15 mouse cellular contexts compared by ENCODE assay signal in the genomic region with DNA sequence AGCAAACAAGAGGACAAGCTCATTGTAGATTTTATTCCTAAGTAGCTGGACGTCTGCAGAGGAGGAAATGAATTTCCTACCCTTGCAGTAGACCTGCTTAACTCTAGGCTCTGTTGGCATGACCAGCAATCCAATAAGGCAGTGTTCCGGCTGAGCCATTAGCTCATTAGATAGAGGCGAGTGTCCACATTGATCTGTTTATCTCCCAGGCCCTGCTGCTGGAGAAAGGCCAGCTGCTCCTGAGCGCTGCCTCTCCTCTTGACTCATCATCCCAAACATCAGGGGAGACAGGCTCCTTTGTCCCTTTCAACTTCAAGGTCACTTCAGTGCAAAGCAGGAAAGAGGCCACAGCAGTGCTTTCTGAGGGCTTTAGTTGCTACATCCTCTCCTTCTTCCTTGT.
DNase-seq lines count a peak whose midpoint lies in the region; ATAC-seq and TF ChIP-seq lines count a peak whose summit lies in the region.
"Had no signal": no experiment of that assay in that cellular context is flagged by ENCODE, and none has a peak within 500 bp of the region (broad histone marks: within the 10 kb centered on the region; RNA-seq: fewer than 3 reads in every experiment).

No protein-coding gene starts in this region.

- no peak overlapping the region for H3K9ac ChIP-seq in liver, adult 2 months (ENCODE audit: low read depth, low read length)
- no peak overlapping the region for H3K9ac ChIP-seq in liver, embryonic 12.5 days
- no peak overlapping the region for H3K9ac ChIP-seq in hindbrain, embryonic 13.5 days
- H3K9ac ChIP-seq: heart, embryonic 12.5 days; neural tube, embryonic 13.5 days had no signal

- H3K4me1 ChIP-seq in liver, adult 2 months (ENCODE audit: control insufficient read depth, insufficient read depth, low read length), result no peaks in the 10 kb centered on the region
- no peaks in the 10 kb centered on the region for H3K4me1 ChIP-seq in liver, embryonic 12.5 days
- H3K4me1 ChIP-seq in hindbrain, embryonic 13.5 days (replicated peaks), result peaks cover 16% of the 10 kb centered on the region
- no peaks in the 10 kb centered on the region for H3K4me1 ChIP-seq in thymus, adult 2 months (replicated peaks; ENCODE audit: control insufficient read depth, insufficient read depth, low read length)
- H3K4me1 ChIP-seq: limb, embryonic 10.5 days had no signal

- DNase-seq in liver, adult 2 months (ENCODE audit: extremely low read depth, low read depth, low spot score), result peak; percentile 11
- peak; percentile 48 for DNase-seq in adrenal gland, postnatal 14 days
- DNase-seq in retina, embryonic 14.5 days (ENCODE audit: low spot score), result peak; percentile 47
- no peak for DNase-seq in left cerebral cortex, postnatal 14 days (ENCODE audit: low spot score in 2 of 2)
- DNase-seq in thymus, adult 2 months, result no peak
- DNase-seq: cerebellum, adult 18-20 months; gastrocnemius, postnatal 14 days; lung, adult 18-20 months had no signal

- H3K79me2 ChIP-seq in liver, adult 2 months (ENCODE audit: control insufficient read depth, insufficient read depth, low read length), result no peaks in the 10 kb centered on the region

- H3K4me2 ChIP-seq in liver, embryonic 12.5 days, result no peak overlapping the region
- H3K4me2 ChIP-seq in hindbrain, embryonic 13.5 days, result no peak overlapping the region
- H3K4me2 ChIP-seq: heart, embryonic 12.5 days; neural tube, embryonic 13.5 days had no signal

- H3K9me3 ChIP-seq in liver, embryonic 12.5 days (replicated peaks), result no peaks in the 10 kb centered on the region
- no peaks in the 10 kb centered on the region for H3K9me3 ChIP-seq in hindbrain, embryonic 13.5 days
- H3K9me3 ChIP-seq: forebrain, embryonic 10.5 days; heart, embryonic 12.5 days; limb, embryonic 10.5 days; neural tube, embryonic 13.5 days had no signal

- 9% methylated on average over 4 of the region's 4 CpGs for WGBS in liver, adult 2 months
- 45% methylated on average over 4 of the region's 4 CpGs for WGBS in liver, embryonic 12.5 days (ENCODE audit: insufficient replicate concordance)
- WGBS in hindbrain, embryonic 13.5 days, result 30% methylated on average over 4 of the region's 4 CpGs
- 83% methylated on average over 4 of the region's 4 CpGs for WGBS in thymus, adult 2 months

- no peak for ATAC-seq in liver, embryonic 12.5 days
- ATAC-seq in hindbrain, embryonic 13.5 days (ENCODE audit: low FRiP score), result no peak
- no peak for ATAC-seq in megakaryocyte-erythroid progenitor cell, adult 5-6 weeks (replicated peaks; ENCODE audit: low FRiP score, low TSS enrichment, poor library complexity, severe bottlenecking)

- H3K36me3 ChIP-seq in liver, adult 2 months (ENCODE audit: control insufficient read depth, insufficient read depth, low read length), result no peaks in the 10 kb centered on the region
- no peaks in the 10 kb centered on the region for H3K36me3 ChIP-seq in liver, embryonic 12.5 days
- H3K36me3 ChIP-seq in hindbrain, embryonic 13.5 days, result no peaks in the 10 kb centered on the region
- no peaks in the 10 kb centered on the region for H3K36me3 ChIP-seq in thymus, adult 2 months (ENCODE audit: control insufficient read depth, insufficient read depth, low read length)
- H3K36me3 ChIP-seq: forebrain, embryonic 10.5 days; heart, embryonic 12.5 days; limb, embryonic 10.5 days; neural tube, embryonic 13.5 days had no signal

- intact Hi-C loops in left cerebral cortex, postnatal 14 days (cut with DNase I), result no loop called here

- no peaks in the 10 kb centered on the region for H3K27me3 ChIP-seq in liver, adult 2 months (ENCODE audit: control insufficient read depth, insufficient read depth, low read length)
- no peaks in the 10 kb centered on the region for H3K27me3 ChIP-seq in liver, embryonic 12.5 days (replicated peaks)
- no peaks in the 10 kb centered on the region for H3K27me3 ChIP-seq in hindbrain, embryonic 13.5 days
- no peaks in the 10 kb centered on the region for H3K27me3 ChIP-seq in thymus, adult 2 months (ENCODE audit: control insufficient read depth, insufficient read depth, low read length)
- H3K27me3 ChIP-seq: heart, embryonic 12.5 days; neural tube, embryonic 13.5 days had no signal

- no peak overlapping the region for H3K4me3 ChIP-seq in liver, adult 2 months (ENCODE audit: insufficient read depth, low read depth, low read length)
- H3K4me3 ChIP-seq in liver, embryonic 12.5 days, result no peak overlapping the region
- H3K4me3 ChIP-seq in hindbrain, embryonic 13.5 days, result no peak overlapping the region
- no peak overlapping the region for H3K4me3 ChIP-seq in thymus, adult 2 months (ENCODE audit: control insufficient read depth, insufficient read depth, low read length)
- H3K4me3 ChIP-seq: forebrain, embryonic 10.5 days; heart, embryonic 12.5 days; limb, embryonic 10.5 days; neural tube, embryonic 13.5 days had no signal

- no peak overlapping the region for H3K27ac ChIP-seq in liver, adult 2 months (replicated peaks; ENCODE audit: insufficient read depth, low read depth, low read length)
- H3K27ac ChIP-seq in liver, embryonic 12.5 days, result no peak overlapping the region
- H3K27ac ChIP-seq in hindbrain, embryonic 13.5 days, result peak overlapping the region; percentile 24; the same call in 1 of the 2 replicates
- H3K27ac ChIP-seq in thymus, adult 2 months (ENCODE audit: control insufficient read depth, insufficient read depth, low read length), result no peak overlapping the region
- H3K27ac ChIP-seq: forebrain, embryonic 10.5 days; limb, embryonic 10.5 days; neural tube, embryonic 13.5 days had no signal

- no peak for TF ChIP-seq CTCF in liver, adult 2 months (IDR thresholded peaks at IDR 0.05; ENCODE audit: low read depth, low read length)
- TF ChIP-seq CTCF in thymus, adult 2 months (IDR thresholded peaks at IDR 0.05; ENCODE audit: borderline replicate concordance, control insufficient read depth, extremely low read depth, insufficient read depth, low read length, poor library complexity), result no peak

- TF ChIP-seq POLR2A in liver, adult 2 months (IDR thresholded peaks at IDR 0.05; ENCODE audit: extremely low read depth, insufficient read depth, low read length), result no peak
- TF ChIP-seq POLR2A in thymus, adult 2 months (IDR thresholded peaks at IDR 0.05; ENCODE audit: control insufficient read depth, extremely low read depth, insufficient read depth, low read length, poor library complexity), result no peak

Comparison
In these comparisons a context has a peak if more than half of its experiments do, and no peak if none do; other contexts are left out.
1. DNase-seq: peak in liver, adult 2 months (single experiment), adrenal gland, postnatal 14 days (single experiment) and retina, embryonic 14.5 days (single experiment); none in left cerebral cortex, postnatal 14 days (0 of 2) and thymus, adult 2 months (single experiment).